Mouse (Mus musculus) layer of hippocampus, postnatal 10 days (tissue): ENCODE measurements around the gene Sik1. TPM values are rescaled to one million over a fixed set of nuclear protein-coding genes. Genes with fewer than 3 reads are reported as not detected.

Experiments
- DNase-seq, 2 experiments: peaks; one replicate each; pipeline ENCODE4 v3.0.0; 2021; ENCODE audit warnings: low spot score in 2 of 2
- total RNA-seq, 2 experiments: library from RNA; stranded (reverse); gene quantifications; 2 replicates each; pipeline ENCODE4 v1.2.3; 2021

Sik1 gene
- total RNA-seq, 2 experiments from 2014 or later = 21.7 to 22.2 TPM

GRCm38 (mm10) chr17:31876775-31877174 lies 21.2 kb upstream of the Sik1 start:
- DNase-seq = no peak

- no peak for DNase-seq
Measured at GRCm38 (mm10) chr17:31875326-31875930, 19.8 kb upstream of the Sik1 start.

GRCm38 (mm10) chr17:31874691-31875090 lies 19.1 kb upstream of the Sik1 start:
- DNase-seq = no peak

- no peak for DNase-seq
Measured at GRCm38 (mm10) chr17:31873973-31874372, 18.4 kb upstream of the Sik1 start.

GRCm38 (mm10) chr17:31873185-31873870 lies 17.7 kb upstream of the Sik1 start:
- DNase-seq = no peak

GRCm38 (mm10) chr17:31872826-31873165 lies 17.2 kb upstream of the Sik1 start:
- no peak for DNase-seq

- DNase-seq = no peak
Measured at GRCm38 (mm10) chr17:31871968-31872825, 16.6 kb upstream of the Sik1 start.

- DNase-seq = no peak
Measured at GRCm38 (mm10) chr17:31870931-31871421, 15.4 kb upstream of the Sik1 start.

- no peak for DNase-seq
Measured at GRCm38 (mm10) chr17:31870446-31870845, 14.8 kb upstream of the Sik1 start.

GRCm38 (mm10) chr17:31868076-31868475 lies 12.5 kb upstream of the Sik1 start:
- no peak for DNase-seq

- DNase-seq = no peak
Measured at GRCm38 (mm10) chr17:31867061-31867460, 11.5 kb upstream of the Sik1 start.

GRCm38 (mm10) chr17:31865636-31866035 lies 10.0 kb upstream of the Sik1 start:
- no peak for DNase-seq

GRCm38 (mm10) chr17:31864666-31865450 lies 9.3 kb upstream of the Sik1 start:
- DNase-seq = no peak

GRCm38 (mm10) chr17:31863151-31863815 lies 7.7 kb upstream of the Sik1 start:
- no peak for DNase-seq

- DNase-seq = no peak
Measured at GRCm38 (mm10) chr17:31862136-31862535, 6.5 kb upstream of the Sik1 start.

- no peak for DNase-seq
Measured at GRCm38 (mm10) chr17:31861661-31862060, 6.1 kb upstream of the Sik1 start.

- no peak for DNase-seq
Measured at GRCm38 (mm10) chr17:31860856-31861255, 5.3 kb upstream of the Sik1 start.

GRCm38 (mm10) chr17:31859367-31859766 lies 3.8 kb upstream of the Sik1 start:
- DNase-seq = no peak

- no peak for DNase-seq
Measured at GRCm38 (mm10) chr17:31858786-31859185, 3.2 kb upstream of the Sik1 start.

- DNase-seq = no peak
Measured at GRCm38 (mm10) chr17:31857903-31858426, 2.4 kb upstream of the Sik1 start.
